ENCODE assay signal across 8 mouse cellular contexts in the genomic region with DNA sequence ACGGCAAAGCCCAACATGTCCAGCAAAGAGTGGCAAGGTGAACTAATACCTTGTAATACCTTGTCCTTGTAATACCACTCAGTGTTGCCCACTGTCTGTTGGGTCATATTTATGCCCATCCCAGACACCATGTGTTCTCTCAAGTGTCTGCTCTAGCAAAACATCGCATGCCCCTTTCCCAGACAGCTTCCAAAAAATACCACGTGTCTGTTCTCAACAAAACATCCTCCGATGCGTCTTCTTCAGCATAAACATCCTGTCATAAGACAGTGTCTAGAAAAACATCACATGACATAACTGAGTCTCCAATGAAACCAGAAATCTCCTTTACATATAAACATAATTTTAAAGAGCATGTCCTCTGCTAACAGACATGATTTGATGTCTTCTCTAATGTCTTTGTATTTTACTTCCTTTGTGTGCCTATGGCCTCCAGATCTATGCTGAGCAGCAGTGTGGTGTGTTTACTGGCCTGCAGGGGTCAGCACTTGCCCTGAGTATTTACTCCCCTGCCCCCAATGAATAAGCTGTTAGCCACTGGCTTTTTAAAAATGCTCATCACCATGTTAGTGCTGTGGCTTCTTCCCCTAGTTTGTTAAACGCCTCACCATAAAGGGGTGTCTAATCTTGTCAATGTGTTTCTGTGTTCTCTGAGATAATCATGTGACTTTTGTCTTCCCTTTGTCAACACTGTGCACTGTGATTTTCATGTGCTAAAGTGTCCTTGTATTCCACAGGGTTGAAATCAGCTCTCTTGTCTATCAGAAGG. TPM values are rescaled to one million over a fixed set of nuclear protein-coding genes. Genes with fewer than 3 reads are reported as not detected.
DNase-seq lines count a peak whose midpoint lies in the region; ATAC-seq and TF ChIP-seq lines count a peak whose summit lies in the region.
"Not testable (repeated sequence)": the region's sequence is repeated elsewhere in the genome, so short reads cannot be mapped to it uniquely, and the experiment has no call there.

No protein-coding gene starts in this region.

- TF ChIP-seq CTCF in heart, adult 2 months (IDR thresholded peaks at IDR 0.05) = peak; percentile 71
- TF ChIP-seq CTCF in lung, adult 2 months (IDR thresholded peaks at IDR 0.05; ENCODE audit: insufficient read depth, low read length) = peak; percentile 63

- TF ChIP-seq POLR2A in heart, adult 2 months (IDR thresholded peaks at IDR 0.05; ENCODE audit: insufficient read depth, low read depth, low read length); lung, adult 2 months (IDR thresholded peaks at IDR 0.05; ENCODE audit: borderline replicate concordance, extremely low read depth, low read depth, low read length): not testable (repeated sequence)

- not testable (repeated sequence) for H3K27me3 ChIP-seq in heart, adult 2 months (ENCODE audit: control insufficient read depth, insufficient read depth, low read length); neural tube, embryonic 11.5 days (ENCODE audit: control insufficient read depth, insufficient read depth, low read length); splenic B cell, adult 2 months (ENCODE audit: control insufficient read depth, insufficient read depth, low read length, poor library complexity, severe bottlenecking)

- not testable (repeated sequence) for H3K27ac ChIP-seq in heart, adult 2 months; neural tube, embryonic 11.5 days (ENCODE audit: low read depth, low read length)

- DNase-seq in B cell, adult 2 months = peak; percentile 70 to 76
- DNase-seq in adrenal gland, postnatal 36 days = peak; percentile 31 to 54
- DNase-seq in embryo, embryonic 9.5 days (ENCODE audit: extremely low spot score) = peak; percentile 54
- peak; percentile 49 to 61 for DNase-seq in heart, adult 2 months
- DNase-seq in kidney, adult 8-10 months = peak; percentile 32 to 61
- peak; percentile 38 for DNase-seq in lung, adult 2 months
- peak; percentile 58 for DNase-seq in neural tube, embryonic 11.5 days (ENCODE audit: low spot score)
- peak; percentile 88 for DNase-seq in splenic B cell, adult 2 months (ENCODE audit: low read depth, low spot score)

- not testable (repeated sequence) for H3K4me2 ChIP-seq in neural tube, embryonic 11.5 days (ENCODE audit: low read depth)

- WGBS in heart, adult 2 months = 62% methylated on average over 6 of the region's 6 CpGs
- 44% methylated on average over 6 of the region's 6 CpGs for WGBS in lung, adult 2 months
- WGBS in neural tube, embryonic 11.5 days = 75% methylated on average over 6 of the region's 6 CpGs

- TF ChIP-seq EP300 in heart, adult 2 months (IDR thresholded peaks at IDR 0.05; ENCODE audit: insufficient read depth, low read depth, low read length) = not testable (repeated sequence)

- not testable (repeated sequence) for H3K36me3 ChIP-seq in heart, adult 2 months (ENCODE audit: control insufficient read depth, insufficient read depth, low read length); neural tube, embryonic 11.5 days (ENCODE audit: control insufficient read depth, insufficient read depth, low read length); splenic B cell, adult 2 months (ENCODE audit: control insufficient read depth, insufficient read depth, low read length, poor library complexity, severe bottlenecking)

- H3K9me3 ChIP-seq in neural tube, embryonic 11.5 days (ENCODE audit: control insufficient read depth, low read length) = not testable (repeated sequence)

- not testable (repeated sequence) for H3K4me1 ChIP-seq in heart, adult 2 months (ENCODE audit: control insufficient read depth, insufficient read depth, low read length); lung, adult 2 months (ENCODE audit: control insufficient read depth, insufficient read depth, low read length); neural tube, embryonic 11.5 days (ENCODE audit: control insufficient read depth, insufficient read depth, low read length)

- not testable (repeated sequence) for H3K9ac ChIP-seq in heart, adult 2 months (ENCODE audit: low read depth, low read length); neural tube, embryonic 11.5 days (ENCODE audit: low read length)

- ATAC-seq in neural tube, embryonic 11.5 days (ENCODE audit: insufficient read depth, low FRiP score, low TSS enrichment) = not testable (repeated sequence)

- intact Hi-C loops in heart, adult 2 months (cut with DNase I) = not testable (repeated sequence)

- not testable (repeated sequence) for H3K4me3 ChIP-seq in heart, adult 2 months; lung, adult 2 months (replicated peaks; ENCODE audit: extremely low read depth, low read depth, low read length); neural tube, embryonic 11.5 days (ENCODE audit: low read depth, low read length)

- not testable (repeated sequence) for H3K79me2 ChIP-seq in heart, adult 2 months (replicated peaks; ENCODE audit: control insufficient read depth, insufficient read depth, low read length)

RNA-seq across cellular contexts. Expression of gene Klrb1c, which starts 22.3 kb away (rescaled TPM):
- total RNA-seq in adrenal gland, postnatal 36 days (2021) = under 1 TPM; 0.16 to 0.20 TPM
- total RNA-seq in heart, adult 2 months (2021) = under 1 TPM; 0.18 TPM
- 0.20 and 0.92 TPM in 2 replicates for polyA plus RNA-seq in heart, adult 2 months (2012; rRNA removed)
- 1.8 and 2.6 TPM in 2 replicates for polyA plus RNA-seq in lung, adult 2 months (2012; rRNA removed)
- polyA plus RNA-seq in neural tube, embryonic 11.5 days (2014; fragmentation: Nextera tagmentation; extraction: Ambion mirVana) = not detected in 2 replicates

RNA-seq across cellular contexts. Expression of gene Klrb1, which starts 43.8 kb away (rescaled TPM):
- not detected for total RNA-seq in adrenal gland, postnatal 36 days (2021)
- not detected for total RNA-seq in heart, adult 2 months (2021)
- polyA plus RNA-seq in heart, adult 2 months (2012; rRNA removed) = not detected in 2 replicates
- 0.22 TPM in 1 of 2 replicates, not detected in the other for polyA plus RNA-seq in lung, adult 2 months (2012; rRNA removed)
- not detected in 2 replicates for polyA plus RNA-seq in neural tube, embryonic 11.5 days (2014; fragmentation: Nextera tagmentation; extraction: Ambion mirVana)

RNA-seq across cellular contexts. Expression of gene Gm44511, which starts 59.4 kb away (rescaled TPM):
- not detected for total RNA-seq in adrenal gland, postnatal 36 days (2021)
- not detected for total RNA-seq in heart, adult 2 months (2021)
- polyA plus RNA-seq in heart, adult 2 months (2012; rRNA removed) = 0.86 TPM in 1 of 2 replicates, not detected in the other
- 0.41 TPM in 1 of 2 replicates, not detected in the other for polyA plus RNA-seq in lung, adult 2 months (2012; rRNA removed)
- polyA plus RNA-seq in neural tube, embryonic 11.5 days (2014; fragmentation: Nextera tagmentation; extraction: Ambion mirVana) = not detected in 2 replicates

RNA-seq across cellular contexts. Expression of gene Klrb1b, which starts 59.5 kb away (rescaled TPM):
- under 1 TPM in 1 of 2 experiments, not detected in 1; 0.23 TPM for total RNA-seq in adrenal gland, postnatal 36 days (2021)
- total RNA-seq in heart, adult 2 months (2021) = not detected
- polyA plus RNA-seq in heart, adult 2 months (2012; rRNA removed) = 0.41 TPM in 1 of 2 replicates, not detected in the other
- polyA plus RNA-seq in lung, adult 2 months (2012; rRNA removed) = 2.4 and 2.7 TPM in 2 replicates
- 0.16 TPM in 1 of 2 replicates, not detected in the other for polyA plus RNA-seq in neural tube, embryonic 11.5 days (2014; fragmentation: Nextera tagmentation; extraction: Ambion mirVana)

Comparison
In these comparisons a context has a peak if more than half of its experiments do, and no peak if none do; other contexts are left out.
1. DNase-seq: peak in every context shown above with its lines; median percentile 88 in splenic B cell, adult 2 months; 73 in B cell, adult 2 months; 58 in neural tube, embryonic 11.5 days; 55 in heart, adult 2 months; 54 in embryo, embryonic 9.5 days; 46 in kidney, adult 8-10 months; 42 in adrenal gland, postnatal 36 days; 38 in lung, adult 2 months.